ENCODE assay signal across 9 mouse cellular contexts in genomic region chr2:25167481-25167880, GRCm38 (mm10). TPM values are rescaled to one million over a fixed set of nuclear protein-coding genes. Genes with fewer than 3 reads are reported as not detected.
DNase-seq lines count a peak whose midpoint lies in the region; ATAC-seq lines count a peak whose summit lies in the region.
"Had no signal": no experiment of that assay in that cellular context is flagged by ENCODE, and none has a peak within 500 bp of the region (broad histone marks: within the 10 kb centered on the region; RNA-seq: fewer than 3 reads in every experiment).

No protein-coding gene starts in this region.

- peak overlapping the region; percentile 92 for H3K27ac ChIP-seq in heart, embryonic 10.5 days
- H3K27ac ChIP-seq in liver, embryonic 11.5 days (ENCODE audit: low read depth, low read length): peak overlapping the region; percentile 44; the same call in 1 of the 2 replicates

- no peaks in the 10 kb centered on the region for H3K36me3 ChIP-seq in heart, embryonic 10.5 days
- no peaks in the 10 kb centered on the region for H3K36me3 ChIP-seq in liver, embryonic 11.5 days (ENCODE audit: control insufficient read depth, insufficient read depth, low read length)

- 27% methylated on average over 4 of the region's 4 CpGs for WGBS in heart, embryonic 10.5 days
- WGBS in liver, embryonic 11.5 days: 36% methylated on average over 4 of the region's 4 CpGs

- H3K27me3 ChIP-seq in heart, embryonic 10.5 days (ENCODE audit: insufficient read depth, poor library complexity, severe bottlenecking): peaks cover 28% of the 10 kb centered on the region
- H3K27me3 ChIP-seq in liver, embryonic 11.5 days (replicated peaks; ENCODE audit: control insufficient read depth, insufficient read depth, low read length): no peaks in the 10 kb centered on the region

- peaks cover 53% of the 10 kb centered on the region for H3K4me1 ChIP-seq in heart, embryonic 10.5 days
- peaks cover 31% of the 10 kb centered on the region for H3K4me1 ChIP-seq in liver, embryonic 11.5 days (replicated peaks; ENCODE audit: control insufficient read depth, insufficient read depth, low read length)

- H3K4me2 ChIP-seq in liver, embryonic 11.5 days: peak overlapping the region; percentile 94

- peak; percentile 50; the same call in 1 of the 2 replicates for ATAC-seq in liver, embryonic 11.5 days (replicated peaks; ENCODE audit: low FRiP score)
- ATAC-seq in frontal cortex, adult (ENCODE audit: low TSS enrichment): no peak
- no peak for ATAC-seq in granulocyte monocyte progenitor cell, adult 5-6 weeks (replicated peaks; ENCODE audit: poor library complexity, severe bottlenecking)

- H3K9me3 ChIP-seq in heart, embryonic 10.5 days: no peaks in the 10 kb centered on the region
- no peaks in the 10 kb centered on the region for H3K9me3 ChIP-seq in liver, embryonic 11.5 days (ENCODE audit: control insufficient read depth, low read length)

- DNase-seq in heart, embryonic 10.5 days (ENCODE audit: low spot score): no peak
- no peak for DNase-seq in heart, adult 11 months
- peak; percentile 12 for DNase-seq in thymus, postnatal 25 days
- no peak for DNase-seq in thymus, adult 18-20 months
- DNase-seq in liver, embryonic 11.5 days (ENCODE audit: low spot score): no peak
- no peak for DNase-seq in kidney, adult 9 months

- peak overlapping the region; percentile 72 for H3K9ac ChIP-seq in liver, embryonic 11.5 days (ENCODE audit: low read depth, low read length)

- H3K4me3 ChIP-seq in heart, embryonic 10.5 days: peak overlapping the region; percentile 66
- H3K4me3 ChIP-seq in liver, embryonic 11.5 days (ENCODE audit: low read depth, low read length): peak overlapping the region; percentile 57

RNA-seq across cellular contexts. Expression of gene Nrarp, which starts 13.1 kb away (rescaled TPM):
- 5.7 and 5.9 TPM in 2 replicates for polyA plus RNA-seq in heart, embryonic 10.5 days (2016; fragmentation: Nextera tagmentation; extraction: Ambion mirVana)
- 6.5 and 7.6 TPM in 2 replicates for polyA plus RNA-seq in liver, embryonic 11.5 days (2014; fragmentation: Nextera tagmentation; extraction: Ambion mirVana)
- 0.62 TPM in 1 of 2 replicates, not detected in the other for total RNA-seq in granulocyte monocyte progenitor cell, adult 5-6 weeks (2014; fragmentation: Nextera tagmentation)
- total RNA-seq in granulocyte monocyte progenitor cell, adult 5-6 weeks (2017): 0.39 and 0.72 TPM in 2 replicates

RNA-seq across cellular contexts. Expression of gene Tor4a, which starts 29.2 kb away (rescaled TPM):
- 7.7 and 8.4 TPM in 2 replicates for polyA plus RNA-seq in heart, embryonic 10.5 days (2016; fragmentation: Nextera tagmentation; extraction: Ambion mirVana)
- polyA plus RNA-seq in liver, embryonic 11.5 days (2014; fragmentation: Nextera tagmentation; extraction: Ambion mirVana): 12.1 and 13.1 TPM in 2 replicates
- 14.6 and 20.2 TPM in 2 replicates for total RNA-seq in granulocyte monocyte progenitor cell, adult 5-6 weeks (2014; fragmentation: Nextera tagmentation)
- total RNA-seq in granulocyte monocyte progenitor cell, adult 5-6 weeks (2017): 14.7 and 16.4 TPM in 2 replicates

RNA-seq across cellular contexts. Expression of gene Nelfb, which starts 43.8 kb away (rescaled TPM):
- 90.9 and 99.8 TPM in 2 replicates for polyA plus RNA-seq in heart, embryonic 10.5 days (2016; fragmentation: Nextera tagmentation; extraction: Ambion mirVana)
- polyA plus RNA-seq in liver, embryonic 11.5 days (2014; fragmentation: Nextera tagmentation; extraction: Ambion mirVana): 85.3 and 86.3 TPM in 2 replicates
- total RNA-seq in granulocyte monocyte progenitor cell, adult 5-6 weeks (2014; fragmentation: Nextera tagmentation): 58.5 and 79.5 TPM in 2 replicates
- 33.7 and 81.1 TPM in 2 replicates for total RNA-seq in granulocyte monocyte progenitor cell, adult 5-6 weeks (2017)

RNA-seq across cellular contexts. Expression of gene Stpg3, which starts 47.0 kb away (rescaled TPM):
- polyA plus RNA-seq in heart, embryonic 10.5 days (2016; fragmentation: Nextera tagmentation; extraction: Ambion mirVana): 0.10 TPM in 1 of 2 replicates, not detected in the other
- polyA plus RNA-seq in liver, embryonic 11.5 days (2014; fragmentation: Nextera tagmentation; extraction: Ambion mirVana): 0.29 TPM in 1 of 2 replicates, not detected in the other
- total RNA-seq in granulocyte monocyte progenitor cell, adult 5-6 weeks (2014; fragmentation: Nextera tagmentation): not detected in 2 replicates
- not detected in 2 replicates for total RNA-seq in granulocyte monocyte progenitor cell, adult 5-6 weeks (2017)
- polyA plus RNA-seq: C2C12 had no signal

RNA-seq across cellular contexts. Expression of gene Fam166a, which starts 51.1 kb away (rescaled TPM):
- polyA plus RNA-seq in heart, embryonic 10.5 days (2016; fragmentation: Nextera tagmentation; extraction: Ambion mirVana): 0.92 TPM in 1 of 2 replicates, not detected in the other
- 0.45 TPM in 2 replicates for polyA plus RNA-seq in liver, embryonic 11.5 days (2014; fragmentation: Nextera tagmentation; extraction: Ambion mirVana)
- total RNA-seq in granulocyte monocyte progenitor cell, adult 5-6 weeks (2014; fragmentation: Nextera tagmentation): not detected in 2 replicates
- total RNA-seq in granulocyte monocyte progenitor cell, adult 5-6 weeks (2017): not detected in 2 replicates
- polyA plus RNA-seq: C2C12 had no signal
